Mouse (Mus musculus) A20 (cell line): ENCODE results near the gene Morn1.

ENCODE experiments used
- DNase-seq: peaks from one replicate; pipeline ENCODE4 v3.0.0-alpha.2; 2011; ENCODE audit warnings: low read depth, low spot score

The Morn1 gene

GRCm38 (mm10) chr4:155158543-155158917, 72.2 kb downstream of the Morn1 start:
- no peak for DNase-seq

GRCm38 (mm10) chr4:155162433-155163319, 76.3 kb downstream of the Morn1 start:
- peak; percentile 78 for DNase-seq

- DNase-seq = no peak
Measured at GRCm38 (mm10) chr4:155163320-155163651, 76.9 kb downstream of the Morn1 start.

DNA sequence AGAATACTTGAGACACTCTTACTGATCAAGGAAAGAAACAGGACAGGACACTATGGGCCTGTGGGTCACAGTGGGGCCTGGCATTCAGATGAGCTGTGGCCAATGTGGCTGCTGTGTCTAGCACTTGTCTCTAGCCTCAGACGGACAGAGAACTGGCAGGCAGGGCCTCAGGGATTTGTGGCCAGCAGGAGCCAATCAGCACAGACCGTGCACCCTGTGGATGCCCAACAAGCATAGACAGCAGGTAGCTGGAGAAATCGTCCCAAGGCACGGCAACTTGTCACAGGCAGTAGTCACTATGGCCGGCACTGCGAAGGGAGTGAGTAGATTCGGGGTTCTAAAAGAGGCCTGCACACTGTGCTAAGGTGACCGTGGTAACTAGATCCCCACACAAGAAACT, 77.3 kb downstream of the Morn1 start:
- no peak for DNase-seq

DNA sequence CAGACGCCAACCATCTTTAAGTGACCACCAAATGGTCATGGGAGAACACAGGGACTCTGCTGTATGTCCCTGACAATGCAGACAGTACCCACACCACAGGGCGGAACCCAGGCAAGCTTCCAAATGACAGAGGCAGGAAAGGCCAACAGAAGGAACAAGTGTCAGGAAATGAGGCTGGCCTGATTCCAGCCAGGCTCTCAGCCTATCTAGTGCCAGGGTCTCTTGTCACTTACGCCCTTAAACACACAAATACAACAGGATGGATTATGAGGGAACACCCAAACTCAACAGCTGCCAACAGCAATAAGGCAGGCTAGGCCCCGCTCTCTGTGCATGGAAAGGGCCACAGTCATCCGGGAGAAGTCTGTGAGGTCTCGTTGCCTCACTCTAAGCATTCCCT, 78.2 kb downstream of the Morn1 start:
- DNase-seq = no peak

GRCm38 (mm10) chr4:155165861-155166260, 79.5 kb downstream of the Morn1 start:
- no peak for DNase-seq

GRCm38 (mm10) chr4:155168835-155169252, 82.5 kb downstream of the Morn1 start:
- DNase-seq = no peak

GRCm38 (mm10) chr4:155170614-155171212, 84.3 kb downstream of the Morn1 start:
- DNase-seq = no peak

- DNase-seq = no peak
Measured at GRCm38 (mm10) chr4:155171961-155172533, 85.7 kb downstream of the Morn1 start.

DNA sequence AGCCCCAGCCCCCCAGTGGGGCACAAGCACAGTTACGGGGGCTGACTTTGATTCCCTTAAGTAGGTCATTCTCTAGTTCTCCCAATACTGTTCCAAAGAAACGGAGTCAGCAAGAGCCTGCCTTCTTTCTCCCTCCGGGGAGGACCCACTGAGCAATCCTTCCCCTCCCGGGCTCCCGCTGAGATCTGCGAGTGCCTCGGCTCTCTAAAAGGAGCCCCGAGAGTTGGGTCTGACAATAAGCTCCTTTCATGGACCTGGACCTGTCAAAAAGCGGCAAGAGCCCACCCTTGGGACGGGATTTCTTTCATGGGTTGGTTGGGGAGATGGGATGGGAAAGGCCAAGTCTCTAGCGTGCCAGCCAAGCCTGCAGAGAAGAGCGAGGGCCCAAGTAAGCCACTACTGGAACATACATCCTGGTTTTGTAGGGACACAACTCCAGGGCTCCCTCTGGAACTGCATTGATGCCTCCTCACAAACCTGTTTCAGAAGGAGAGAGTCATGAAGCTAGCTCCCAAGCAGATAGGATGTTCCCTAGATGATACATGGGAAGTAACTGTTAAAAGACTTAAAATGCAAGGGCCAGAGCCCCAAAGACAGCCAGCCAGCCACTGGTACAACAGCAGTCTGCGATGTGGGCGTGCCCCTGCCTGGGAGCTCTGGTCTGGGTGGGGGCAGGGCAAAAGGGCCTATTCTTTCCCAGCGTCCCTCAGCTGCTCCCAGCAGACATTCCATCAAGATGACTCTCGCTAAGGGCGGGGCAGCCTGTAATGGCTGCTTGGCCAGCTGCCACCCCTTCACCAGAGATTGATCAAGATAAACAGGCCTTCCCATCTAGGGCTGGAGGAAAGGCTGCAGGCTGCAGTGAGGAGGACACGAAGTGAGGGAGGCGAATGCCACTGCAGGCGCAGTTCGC, 86.8 kb downstream of the Morn1 start:
- DNase-seq = no peak

DNA sequence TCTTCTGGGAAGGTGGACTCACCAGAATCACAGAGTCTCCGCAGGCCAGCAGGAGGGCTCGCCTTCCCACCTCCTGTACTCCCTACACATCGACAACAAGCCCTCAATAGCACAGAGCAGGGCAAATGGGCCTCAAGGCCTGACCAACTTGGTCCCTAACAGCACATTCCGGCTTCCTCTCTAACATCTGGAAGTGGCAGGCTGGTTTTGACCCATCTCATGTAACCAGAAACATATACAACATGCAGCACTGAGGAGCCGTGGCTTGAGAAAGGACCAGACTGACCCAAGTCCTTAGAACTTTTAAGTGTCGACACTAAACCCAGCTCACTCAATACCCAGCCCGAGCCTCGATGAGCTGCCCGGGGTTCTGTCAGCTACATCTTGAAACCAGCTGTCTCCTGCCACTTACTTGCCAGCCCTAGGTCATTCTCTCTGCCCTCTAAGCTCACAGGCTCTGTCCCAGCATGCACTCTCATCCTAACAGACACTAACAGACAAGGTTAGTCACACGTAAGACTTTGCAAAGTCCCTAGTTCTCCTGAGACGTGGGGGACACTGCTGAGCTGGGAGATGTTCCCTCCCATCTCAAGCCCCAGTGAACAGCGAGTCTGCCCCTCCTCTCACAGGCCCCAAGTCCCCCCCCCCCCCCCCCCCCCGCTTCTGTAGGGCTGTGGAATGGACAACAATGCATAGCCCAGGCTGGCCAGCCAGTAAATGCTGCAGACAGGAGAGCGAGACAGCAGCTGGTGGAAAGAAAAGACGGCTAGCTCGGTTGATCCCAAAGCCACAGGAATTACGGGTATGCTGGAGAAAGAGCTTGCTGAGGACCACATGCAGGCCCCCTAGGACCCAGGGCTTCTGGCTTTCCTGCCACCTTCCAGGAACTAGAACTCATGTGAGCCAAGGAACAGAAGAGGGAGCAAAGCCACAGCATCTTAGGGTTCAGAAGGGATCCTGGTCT, 87.7 kb downstream of the Morn1 start:
- DNase-seq = no peak

- DNase-seq = no peak
Measured at GRCm38 (mm10) chr4:155176210-155176609, 89.8 kb downstream of the Morn1 start.

DNA sequence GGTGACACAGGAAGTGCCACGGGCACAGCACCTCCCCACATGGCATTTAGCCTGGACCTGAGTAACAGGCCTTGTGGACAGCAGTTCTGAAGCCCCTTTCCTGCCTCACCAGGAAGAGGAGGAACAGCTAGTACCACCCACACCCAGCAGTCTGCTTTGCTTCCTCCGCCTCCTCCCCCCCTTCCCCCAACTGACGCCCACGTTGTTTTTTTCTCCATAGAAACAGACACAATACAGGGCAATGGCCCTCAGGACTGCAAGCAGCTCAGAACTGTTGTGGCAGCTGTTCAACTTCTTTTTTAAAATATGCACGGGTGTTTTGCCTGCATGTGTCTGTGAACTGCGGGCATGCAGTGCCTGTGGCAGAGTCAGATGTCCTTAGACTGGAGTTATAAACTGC, 91.9 kb downstream of the Morn1 start:
- DNase-seq = peak; percentile 11

DNA sequence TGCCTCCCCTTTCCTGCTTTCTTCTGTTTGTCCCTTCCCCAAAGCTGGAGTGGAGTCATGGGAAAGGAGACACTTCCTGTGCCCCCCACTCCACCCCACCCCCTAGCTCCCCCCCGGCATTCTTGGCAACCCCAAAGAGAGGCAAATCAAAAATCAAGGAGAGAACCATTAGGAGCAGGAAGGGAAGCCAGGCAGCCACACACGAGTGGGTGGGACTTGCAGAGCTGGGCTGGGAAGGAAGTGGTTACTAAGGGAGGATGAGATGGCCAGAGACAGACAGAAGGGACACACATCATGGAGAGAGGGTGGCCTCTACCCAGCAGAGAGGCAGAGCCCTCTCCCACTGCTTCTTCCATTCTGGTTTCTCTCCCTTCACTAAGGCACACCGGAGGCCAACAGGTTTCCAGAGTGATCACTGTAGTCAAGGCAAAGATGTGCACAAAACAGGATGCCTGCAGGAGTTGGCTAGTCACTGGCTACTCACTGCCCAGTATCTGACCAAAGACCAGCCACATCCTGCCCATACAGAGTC, 92.7 kb downstream of the Morn1 start:
- DNase-seq = no peak

- DNase-seq = no peak
Measured at GRCm38 (mm10) chr4:155183201-155183600, 96.8 kb downstream of the Morn1 start.

DNA sequence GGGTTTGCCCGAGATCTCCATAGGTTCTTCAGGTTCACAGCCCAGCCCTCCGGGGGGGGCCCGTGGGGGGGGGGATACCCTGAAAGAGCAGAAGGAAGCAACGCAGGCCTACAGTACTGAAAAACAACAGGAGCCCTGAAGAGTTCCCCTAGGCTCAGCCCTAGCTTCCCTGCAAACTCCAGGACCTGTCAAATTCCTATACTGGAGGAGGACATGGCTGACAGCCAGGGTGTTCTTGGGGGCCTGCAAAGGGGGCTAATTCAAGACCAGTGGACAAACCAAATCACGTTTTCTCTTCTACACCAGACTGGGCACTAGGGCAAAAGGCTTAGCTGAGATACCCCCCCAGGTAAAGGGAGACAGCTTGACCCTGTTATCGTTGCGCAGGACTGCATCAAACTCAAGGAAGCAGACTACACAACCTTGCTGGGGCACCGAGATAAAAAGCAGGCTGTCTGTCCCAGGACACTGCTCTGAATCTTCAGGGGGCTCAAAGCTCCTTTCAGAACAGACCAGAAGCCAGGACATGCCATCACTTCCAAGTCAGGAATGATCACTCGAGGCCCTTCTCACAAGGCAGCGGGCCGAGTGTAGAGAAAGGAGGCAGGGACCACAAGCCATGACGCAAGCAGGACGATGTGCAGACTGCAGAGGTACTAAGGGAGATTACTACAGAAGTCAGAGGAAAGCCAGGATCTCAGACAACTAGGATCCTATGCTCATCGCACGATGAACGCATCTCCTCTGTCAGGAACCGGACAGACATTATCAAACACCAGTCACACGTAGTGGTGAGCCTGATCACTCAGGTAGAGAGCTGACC, 98.1 kb downstream of the Morn1 start:
- no peak for DNase-seq

- no peak for DNase-seq
Measured at GRCm38 (mm10) chr4:155185845-155186244, 99.5 kb downstream of the Morn1 start.

- peak; percentile 19 for DNase-seq
Measured at GRCm38 (mm10) chr4:155187192-155187674, 100.9 kb downstream of the Morn1 start.

GRCm38 (mm10) chr4:155188341-155188740, 102.0 kb downstream of the Morn1 start:
- DNase-seq = no peak
